Mouse (Mus musculus) neural tube, embryonic 11.5 days (tissue): ENCODE measurements around the gene Hormad2. TPM values are rescaled to one million over a fixed set of nuclear protein-coding genes. Genes with fewer than 3 reads are reported as not detected.

Experiments
- ATAC-seq: fragments of 200-750 bp; cut with Nextera tagmentation; 2 replicates; pipeline ENCODE4 v1.8.0; 2017; ENCODE audit warnings: moderate number of reproducible peaks, mild to moderate bottlenecking, moderate TSS enrichment, moderate library complexity; ENCODE audit not compliant: insufficient read depth, low FRiP score, low TSS enrichment
- DNase-seq: peaks from one replicate; pipeline ENCODE4 v3.0.0-alpha.2; 2015; ENCODE audit warnings: low spot score
- H3K27ac ChIP-seq: fragments of 300-500 bp; sonication (generic); 2 replicates; pipeline ENCODE4 v1.5.1; 2014; ENCODE audit warnings: low read depth, mild to moderate bottlenecking, low read length
- H3K27me3 ChIP-seq: fragments of 300-500 bp; sonication (generic); 2 replicates; pipeline ENCODE4 v1.6.1; 2014; ENCODE audit warnings: mild to moderate bottlenecking, low read length, mixed read lengths; ENCODE audit not compliant: control insufficient read depth, insufficient read depth
- H3K36me3 ChIP-seq: fragments of 300-500 bp; sonication (generic); 2 replicates; pipeline ENCODE4 v1.6.1; 2014; ENCODE audit warnings: mild to moderate bottlenecking, low read length, moderate library complexity, mixed read lengths; ENCODE audit not compliant: control insufficient read depth, insufficient read depth
- H3K4me1 ChIP-seq: fragments of 300-500 bp; sonication (generic); 2 replicates; pipeline ENCODE4 v1.6.1; 2014; ENCODE audit warnings: low read length, mixed read lengths; ENCODE audit not compliant: control insufficient read depth, insufficient read depth
- H3K4me2 ChIP-seq: fragments of 300-500 bp; sonication (generic); 2 replicates; pipeline ENCODE4 v1.6.1; 2014; ENCODE audit warnings: low read depth, mild to moderate bottlenecking, moderate library complexity
- H3K4me3 ChIP-seq: fragments of 300-500 bp; sonication (generic); 2 replicates; pipeline ENCODE4 v1.5.1; 2014; ENCODE audit warnings: low read depth, low read length
- H3K9ac ChIP-seq: fragments of 300-500 bp; sonication (generic); 2 replicates; pipeline ENCODE4 v1.6.1; 2014; ENCODE audit warnings: mild to moderate bottlenecking, low read length
- H3K9me3 ChIP-seq: fragments of 300-500 bp; sonication (generic); 2 replicates; pipeline ENCODE4 v1.6.1; 2016; ENCODE audit warnings: low read length; ENCODE audit not compliant: control insufficient read depth
- WGBS: fragments of 180-500 bp; shearing (Covaris S2); extraction: QIAGEN DNeasy Blood & Tissue Kit; methylation state at CpG from one replicate; pipeline ENCODE4 v1.1.7; 2014; 5-methylcytosine and 5-hydroxymethylcytosine counted together
- polyA plus RNA-seq: library from polyadenylated mRNA; unstranded; fragments of >200 nt; fragmentation: Nextera tagmentation; extraction: Ambion mirVana; gene quantifications from 2 replicates; pipeline ENCODE4 v1.2.1, GENCODE M21; 2014

Gene Hormad2
- 0.12 TPM in 1 of 2 replicates, not detected in the other for polyA plus RNA-seq

GRCm38 (mm10) chr11:4440978-4441377, at the start of gene Hormad2:
Gene Hormad2 (minus strand): TSS chr11:4441105.
- no peaks in the 10 kb centered on the region for H3K36me3 ChIP-seq
- no peaks in the 10 kb centered on the region for H3K4me1 ChIP-seq
- 41% methylated on average over 19 of the region's 19 CpGs for WGBS
- H3K9ac ChIP-seq, result no peak within 1 kb of the TSS
- ATAC-seq (no peak), DNase-seq (peak; percentile 23)
- H3K27ac ChIP-seq, result no peak within 1 kb of the TSS
- H3K9me3 ChIP-seq, result no peaks in the 10 kb centered on the region
- no peak within 1 kb of the TSS for H3K4me2 ChIP-seq
- H3K27me3 ChIP-seq, result no peaks in the 10 kb centered on the region
- H3K4me3 ChIP-seq, result no peak within 1 kb of the TSS

GRCm38 (mm10) chr11:4489207-4489606, 48.3 kb upstream of the Hormad2 start:
- ATAC-seq (no peak), DNase-seq (no peak)
- Histone ChIP-seq H3K9ac (no peak overlapping the region), H3K27ac (no peak overlapping the region), H3K9me3 (no peaks in the 10 kb centered on the region), H3K4me3 (no peak overlapping the region), H3K4me1 (no peaks in the 10 kb centered on the region), H3K27me3 (no peaks in the 10 kb centered on the region), H3K4me2 (no peak overlapping the region), H3K36me3 (peaks cover 29% of the 10 kb centered on the region)
- 93% methylated on average over 4 of the region's 4 CpGs for WGBS

- Histone ChIP-seq H3K4me1 (no peaks in the 10 kb centered on the region), H3K9me3 (no peaks in the 10 kb centered on the region), H3K9ac (no peak overlapping the region), H3K4me3 (no peak overlapping the region), H3K36me3 (peaks cover 29% of the 10 kb centered on the region), H3K27ac (no peak overlapping the region), H3K27me3 (no peaks in the 10 kb centered on the region), H3K4me2 (no peak overlapping the region)
- DNase-seq (no peak), ATAC-seq (no peak)
- WGBS, result 97% methylated on average over 2 of the region's 2 CpGs
Measured at GRCm38 (mm10) chr11:4488798-4489197, 47.9 kb upstream of the Hormad2 start.

GRCm38 (mm10) chr11:4488367-4488766, 47.5 kb upstream of the Hormad2 start:
- Histone ChIP-seq H3K4me2 (no peak overlapping the region), H3K27ac (no peak overlapping the region), H3K9ac (no peak overlapping the region), H3K9me3 (no peaks in the 10 kb centered on the region), H3K36me3 (peaks cover 29% of the 10 kb centered on the region), H3K4me3 (no peak overlapping the region), H3K27me3 (no peaks in the 10 kb centered on the region), H3K4me1 (no peaks in the 10 kb centered on the region)
- DNase-seq, result no peak
- ATAC-seq, result no peak
- WGBS, result 97% methylated on average over 13 of the region's 13 CpGs

GRCm38 (mm10) chr11:4487401-4487965, 46.6 kb upstream of the Hormad2 start:
- ATAC-seq (no peak), DNase-seq (no peak)
- WGBS, result 92% methylated on average over 8 of the region's 8 CpGs
- Histone ChIP-seq H3K27me3 (no peaks in the 10 kb centered on the region), H3K36me3 (peaks cover 29% of the 10 kb centered on the region), H3K4me3 (no peak overlapping the region), H3K9me3 (no peaks in the 10 kb centered on the region), H3K27ac (no peak overlapping the region), H3K4me2 (no peak overlapping the region), H3K4me1 (no peaks in the 10 kb centered on the region), H3K9ac (no peak overlapping the region)

GRCm38 (mm10) chr11:4484541-4484940, 43.6 kb upstream of the Hormad2 start:
- H3K36me3 ChIP-seq, result peaks cover 28% of the 10 kb centered on the region
- H3K4me2 ChIP-seq, result no peak overlapping the region
- no peak overlapping the region for H3K4me3 ChIP-seq
- H3K9me3 ChIP-seq, result no peaks in the 10 kb centered on the region
- ATAC-seq, result no peak
- no peak overlapping the region for H3K9ac ChIP-seq
- H3K4me1 ChIP-seq, result no peaks in the 10 kb centered on the region
- no peak for DNase-seq
- H3K27me3 ChIP-seq, result no peaks in the 10 kb centered on the region
- no peak overlapping the region for H3K27ac ChIP-seq
- 93% methylated on average over 5 of the region's 5 CpGs for WGBS

- Histone ChIP-seq H3K9me3 (no peaks in the 10 kb centered on the region), H3K27me3 (no peaks in the 10 kb centered on the region), H3K4me2 (no peak overlapping the region), H3K9ac (no peak overlapping the region), H3K27ac (no peak overlapping the region), H3K4me1 (no peaks in the 10 kb centered on the region), H3K36me3 (peaks cover 24% of the 10 kb centered on the region), H3K4me3 (no peak overlapping the region)
- ATAC-seq, result no peak
- no peak for DNase-seq
- WGBS, result 90% methylated on average over 5 of the region's 5 CpGs
Measured at GRCm38 (mm10) chr11:4482641-4483040, 41.7 kb upstream of the Hormad2 start.

GRCm38 (mm10) chr11:4476184-4476697, 35.3 kb upstream of the Hormad2 start:
- H3K27ac ChIP-seq, result no peak overlapping the region
- no peak for DNase-seq
- H3K9me3 ChIP-seq, result no peaks in the 10 kb centered on the region
- H3K4me1 ChIP-seq, result peaks cover 7% of the 10 kb centered on the region; the same call in 1 of the 2 replicates
- 92% methylated on average over 4 of the region's 4 CpGs for WGBS
- H3K4me2 ChIP-seq, result no peak overlapping the region
- no peak for ATAC-seq
- H3K9ac ChIP-seq, result no peak overlapping the region
- no peaks in the 10 kb centered on the region for H3K27me3 ChIP-seq
- H3K36me3 ChIP-seq, result peaks cover 4% of the 10 kb centered on the region; the same call in 1 of the 2 replicates
- H3K4me3 ChIP-seq, result no peak overlapping the region

GRCm38 (mm10) chr11:4472464-4473179, 31.7 kb upstream of the Hormad2 start:
- DNase-seq (no peak), ATAC-seq (peak; percentile 38; the same call in 1 of the 2 replicates)
- Histone ChIP-seq H3K27me3 (no peaks in the 10 kb centered on the region), H3K4me2 (no peak overlapping the region), H3K36me3 (no peaks in the 10 kb centered on the region), H3K9me3 (no peaks in the 10 kb centered on the region), H3K4me1 (peaks cover 7% of the 10 kb centered on the region; the same call in 1 of the 2 replicates), H3K4me3 (no peak overlapping the region), H3K9ac (no peak overlapping the region), H3K27ac (no peak overlapping the region)
- WGBS, result 44% methylated on average over 7 of the region's 7 CpGs
